Mouse (Mus musculus): ENCODE data around the gene AI182371. TPM values are rescaled to one million over a fixed set of nuclear protein-coding genes. Genes with fewer than 3 reads are reported as not detected.

AI182371 gene
- 0.58 and 1.2 TPM in 2 replicates for total RNA-seq (2012; rRNA removed)

- in situ Hi-C loops (cut with MboI; ENCODE audit: low sequenced_read_pairs in 2 of 2, unreplicated experiment in 2 of 2), result loop anchor here in 1 of 2 experiments (25.0 kb wide), 1 partner anchor 264 kb away; the partner anchor contains the start of genes Fbxw2 and Gm34653
- Histone ChIP-seq H3K4me3 (ENCODE audit: insufficient read depth in 1 of 2, low read depth in 1 of 2, low read length in 2 of 2, poor library complexity in 1 of 2, severe bottlenecking in 1 of 2) (no peak within 1 kb of the TSS), H3K9ac (ENCODE audit: insufficient read depth, low read depth, low read length, poor library complexity, severe bottlenecking) (no peak within 1 kb of the TSS), H3K9me3 (ENCODE audit: control insufficient read depth, insufficient read depth, low read depth, low read length) (no peaks in the 10 kb centered on the region), H3K27ac (ENCODE audit: insufficient read depth, low read depth, low read length, poor library complexity, severe bottlenecking) (no peak within 1 kb of the TSS), H3K4me1 (ENCODE audit: control insufficient read depth in 2 of 2, insufficient read depth in 2 of 2, low read length in 2 of 2, poor library complexity in 1 of 2) (no peaks in the 10 kb centered on the region), H3K36me3 (ENCODE audit: control insufficient read depth, insufficient read depth, low read length, poor library complexity, severe bottlenecking) (no peaks in the 10 kb centered on the region)
- DNase-seq (ENCODE audit: low read depth, low spot score), result no peak
- no peak for TF ChIP-seq MAFK (IDR thresholded peaks at IDR 0.05; ENCODE audit: insufficient read depth, low read depth, low read length)
- TF ChIP-seq CHD2 (IDR thresholded peaks at IDR 0.05; ENCODE audit: low read depth, low read length), result no peak
- no peak for TF ChIP-seq HCFC1 (IDR thresholded peaks at IDR 0.05; ENCODE audit: borderline replicate concordance, insufficient read depth, low read length)
- no peak for TF ChIP-seq ZNF384 (IDR thresholded peaks at IDR 0.05; ENCODE audit: low read depth, low read length)
- no peak for TF ChIP-seq ZC3H11A (IDR thresholded peaks at IDR 0.05; ENCODE audit: borderline replicate concordance, low read depth, low read length)
Observed at GRCm38 (mm10) chr2:35101443-35101842, at the start of gene AI182371. AI182371 (minus strand) TSS chr2:35101543.

GRCm38 (mm10) chr2:35148806-35149205 is 47.5 kb upstream of the AI182371 start:
- Histone ChIP-seq H3K36me3 (ENCODE audit: control insufficient read depth, insufficient read depth, low read length, poor library complexity, severe bottlenecking) (peaks cover 39% of the 10 kb centered on the region), H3K4me1 (ENCODE audit: control insufficient read depth in 2 of 2, insufficient read depth in 2 of 2, low read length in 2 of 2, poor library complexity in 1 of 2) (no peaks in the 10 kb centered on the region), H3K9ac (ENCODE audit: insufficient read depth, low read depth, low read length, poor library complexity, severe bottlenecking) (no peak overlapping the region), H3K27ac (ENCODE audit: insufficient read depth, low read depth, low read length, poor library complexity, severe bottlenecking) (no peak overlapping the region), H3K9me3 (ENCODE audit: control insufficient read depth, insufficient read depth, low read depth, low read length) (no peaks in the 10 kb centered on the region), H3K4me3 (ENCODE audit: insufficient read depth in 1 of 2, low read depth in 1 of 2, low read length in 2 of 2, poor library complexity in 1 of 2, severe bottlenecking in 1 of 2) (no peak overlapping the region)
- no peak for DNase-seq (ENCODE audit: low read depth, low spot score)
- in situ Hi-C loops (cut with MboI; ENCODE audit: low sequenced_read_pairs in 2 of 2, unreplicated experiment in 2 of 2), result no loop called here
- TF ChIP-seq ZNF384 (IDR thresholded peaks at IDR 0.05; ENCODE audit: low read depth, low read length) (no peak), HCFC1 (IDR thresholded peaks at IDR 0.05; ENCODE audit: borderline replicate concordance, insufficient read depth, low read length) (no peak), CHD2 (IDR thresholded peaks at IDR 0.05; ENCODE audit: low read depth, low read length) (no peak), MAFK (IDR thresholded peaks at IDR 0.05; ENCODE audit: insufficient read depth, low read depth, low read length) (no peak), ZC3H11A (IDR thresholded peaks at IDR 0.05; ENCODE audit: borderline replicate concordance, low read depth, low read length) (no peak)

- Histone ChIP-seq H3K9me3 (ENCODE audit: control insufficient read depth, insufficient read depth, low read depth, low read length) (no peaks in the 10 kb centered on the region), H3K4me3 (ENCODE audit: insufficient read depth in 1 of 2, low read depth in 1 of 2, low read length in 2 of 2, poor library complexity in 1 of 2, severe bottlenecking in 1 of 2) (no peak overlapping the region), H3K36me3 (ENCODE audit: control insufficient read depth, insufficient read depth, low read length, poor library complexity, severe bottlenecking) (peaks cover 13% of the 10 kb centered on the region), H3K27ac (ENCODE audit: insufficient read depth, low read depth, low read length, poor library complexity, severe bottlenecking) (no peak overlapping the region), H3K4me1 (ENCODE audit: control insufficient read depth in 2 of 2, insufficient read depth in 2 of 2, low read length in 2 of 2, poor library complexity in 1 of 2) (no peaks in the 10 kb centered on the region), H3K9ac (ENCODE audit: insufficient read depth, low read depth, low read length, poor library complexity, severe bottlenecking) (no peak overlapping the region)
- TF ChIP-seq CHD2 (IDR thresholded peaks at IDR 0.05; ENCODE audit: low read depth, low read length) (no peak), MAFK (IDR thresholded peaks at IDR 0.05; ENCODE audit: insufficient read depth, low read depth, low read length) (no peak), ZC3H11A (IDR thresholded peaks at IDR 0.05; ENCODE audit: borderline replicate concordance, low read depth, low read length) (no peak), HCFC1 (IDR thresholded peaks at IDR 0.05; ENCODE audit: borderline replicate concordance, insufficient read depth, low read length) (no peak), ZNF384 (IDR thresholded peaks at IDR 0.05; ENCODE audit: low read depth, low read length) (no peak)
- in situ Hi-C loops (cut with MboI; ENCODE audit: low sequenced_read_pairs in 2 of 2, unreplicated experiment in 2 of 2), result no loop called here
- no peak for DNase-seq (ENCODE audit: low read depth, low spot score)
Observed at GRCm38 (mm10) chr2:35141673-35142072, 40.3 kb upstream of the AI182371 start.

- Histone ChIP-seq H3K9me3 (ENCODE audit: control insufficient read depth, insufficient read depth, low read depth, low read length) (no peaks in the 10 kb centered on the region), H3K4me1 (ENCODE audit: control insufficient read depth in 2 of 2, insufficient read depth in 2 of 2, low read length in 2 of 2, poor library complexity in 1 of 2) (no peaks in the 10 kb centered on the region), H3K27ac (ENCODE audit: insufficient read depth, low read depth, low read length, poor library complexity, severe bottlenecking) (no peak overlapping the region), H3K9ac (ENCODE audit: insufficient read depth, low read depth, low read length, poor library complexity, severe bottlenecking) (no peak overlapping the region), H3K36me3 (ENCODE audit: control insufficient read depth, insufficient read depth, low read length, poor library complexity, severe bottlenecking) (peaks cover 4% of the 10 kb centered on the region), H3K4me3 (ENCODE audit: insufficient read depth in 1 of 2, low read depth in 1 of 2, low read length in 2 of 2, poor library complexity in 1 of 2, severe bottlenecking in 1 of 2) (no peak overlapping the region)
- TF ChIP-seq ZC3H11A (IDR thresholded peaks at IDR 0.05; ENCODE audit: borderline replicate concordance, low read depth, low read length) (no peak), HCFC1 (IDR thresholded peaks at IDR 0.05; ENCODE audit: borderline replicate concordance, insufficient read depth, low read length) (no peak), ZNF384 (IDR thresholded peaks at IDR 0.05; ENCODE audit: low read depth, low read length) (no peak), MAFK (IDR thresholded peaks at IDR 0.05; ENCODE audit: insufficient read depth, low read depth, low read length) (no peak), CHD2 (IDR thresholded peaks at IDR 0.05; ENCODE audit: low read depth, low read length) (no peak)
- in situ Hi-C loops (cut with MboI; ENCODE audit: low sequenced_read_pairs in 2 of 2, unreplicated experiment in 2 of 2), result no loop called here
- no peak for DNase-seq (ENCODE audit: low read depth, low spot score)
Observed at GRCm38 (mm10) chr2:35138576-35138975, 37.2 kb upstream of the AI182371 start.

- in situ Hi-C loops (cut with MboI; ENCODE audit: low sequenced_read_pairs in 2 of 2, unreplicated experiment in 2 of 2), result no loop called here
- Histone ChIP-seq H3K36me3 (ENCODE audit: control insufficient read depth, insufficient read depth, low read length, poor library complexity, severe bottlenecking) (no peaks in the 10 kb centered on the region; the same call in none of the 2 replicates), H3K27ac (ENCODE audit: insufficient read depth, low read depth, low read length, poor library complexity, severe bottlenecking) (no peak overlapping the region), H3K4me3 (ENCODE audit: insufficient read depth in 1 of 2, low read depth in 1 of 2, low read length in 2 of 2, poor library complexity in 1 of 2, severe bottlenecking in 1 of 2) (no peak overlapping the region), H3K4me1 (ENCODE audit: control insufficient read depth in 2 of 2, insufficient read depth in 2 of 2, low read length in 2 of 2, poor library complexity in 1 of 2) (no peaks in the 10 kb centered on the region), H3K9ac (ENCODE audit: insufficient read depth, low read depth, low read length, poor library complexity, severe bottlenecking) (no peak overlapping the region), H3K9me3 (ENCODE audit: control insufficient read depth, insufficient read depth, low read depth, low read length) (no peaks in the 10 kb centered on the region)
- TF ChIP-seq HCFC1 (IDR thresholded peaks at IDR 0.05; ENCODE audit: borderline replicate concordance, insufficient read depth, low read length) (no peak), ZNF384 (IDR thresholded peaks at IDR 0.05; ENCODE audit: low read depth, low read length) (no peak), CHD2 (IDR thresholded peaks at IDR 0.05; ENCODE audit: low read depth, low read length) (no peak), MAFK (IDR thresholded peaks at IDR 0.05; ENCODE audit: insufficient read depth, low read depth, low read length) (no peak), ZC3H11A (IDR thresholded peaks at IDR 0.05; ENCODE audit: borderline replicate concordance, low read depth, low read length) (no peak)
- DNase-seq (ENCODE audit: low read depth, low spot score), result no peak
Observed at GRCm38 (mm10) chr2:35133891-35134290, 32.5 kb upstream of the AI182371 start.
